Mouse (Mus musculus): ENCODE data around the gene Cox6a2.

DNA sequence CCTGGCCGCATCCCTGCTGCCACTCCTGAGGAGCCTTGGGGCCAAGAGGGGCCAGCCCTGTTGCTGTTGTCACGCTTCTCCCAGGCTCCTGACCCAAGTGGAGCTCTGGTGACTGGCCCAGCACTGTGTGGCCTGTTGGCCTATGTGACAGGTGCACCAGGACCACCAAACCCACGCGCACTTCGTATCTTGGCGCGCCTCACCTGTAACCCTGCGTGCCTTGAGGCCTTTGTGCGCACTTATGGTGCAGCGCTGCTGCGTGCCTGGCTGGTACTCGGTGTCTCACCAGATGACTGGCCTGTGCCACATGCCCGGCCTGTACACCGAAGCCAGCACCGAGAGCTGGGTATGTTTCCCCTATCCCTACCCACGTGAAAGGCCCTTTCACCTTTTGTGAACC, 36.1 kb upstream of the Cox6a2 start:
- no peak for TF ChIP-seq CTCF (IDR thresholded peaks at IDR 0.05; ENCODE audit: borderline replicate concordance, insufficient read depth, low read length)
- no peak for TF ChIP-seq POLR2A (IDR thresholded peaks at IDR 0.05; ENCODE audit: low read depth, low read length)
